Mouse (Mus musculus) spleen, adult 2 months (tissue): ENCODE data around the gene Rap1gap.

Experiments used
- CTCF ChIP-seq: fragments of 200-500 bp; IDR thresholded peaks from 2 replicates; pipeline ENCODE4 v1.5.1; 2011; ENCODE audit warnings: mild to moderate bottlenecking, inconsistent platforms; ENCODE audit not compliant: insufficient read depth, insufficient read length, insufficient replicate concordance; ENCODE audit errors: extremely low read depth
- POLR2A ChIP-seq: fragments of 200-500 bp; IDR thresholded peaks from 2 replicates; pipeline ENCODE4 v1.6.1; 2011; ENCODE audit warnings: low read depth, low read length, inconsistent platforms

GRCm38 (mm10) chr4:137765554-137765971 is 101.0 kb downstream of the Rap1gap start:
- TF ChIP-seq CTCF, result no peak
- no peak for TF ChIP-seq POLR2A
